Mouse (Mus musculus) embryonic facial prominence, embryonic 11.5 days (tissue): ENCODE measurements around the gene Fxyd3. TPM values are rescaled to one million over a fixed set of nuclear protein-coding genes. Genes with fewer than 3 reads are reported as not detected.

Experiments
- ATAC-seq: fragments of 200-750 bp; cut with Nextera tagmentation; replicated peaks from 2 replicates; pipeline ENCODE4 v1.8.0; 2017; ENCODE audit warnings: low read depth; ENCODE audit not compliant: insufficient number of reproducible peaks, low FRiP score, low TSS enrichment
- DNase-seq: peaks from one replicate; pipeline ENCODE4 v3.0.0-alpha.2; 2015; ENCODE audit warnings: low spot score
- H3K27ac ChIP-seq: fragments of 300-500 bp; sonication (generic); replicated peaks from 2 replicates; pipeline ENCODE4 v1.5.1; 2014; ENCODE audit warnings: mild to moderate bottlenecking, low read depth, low read length, control low read depth
- H3K27me3 ChIP-seq: fragments of 300-500 bp; sonication (generic); 2 replicates; pipeline ENCODE4 v1.6.1; 2014; ENCODE audit warnings: mild to moderate bottlenecking, low read length, moderate library complexity, mixed read lengths; ENCODE audit not compliant: control insufficient read depth, insufficient read depth
- H3K36me3 ChIP-seq: fragments of 300-500 bp; sonication (generic); replicated peaks from 2 replicates; pipeline ENCODE4 v1.6.1; 2014; ENCODE audit warnings: low read depth, mild to moderate bottlenecking, low read length, moderate library complexity, mixed read lengths; ENCODE audit not compliant: control insufficient read depth, insufficient read depth
- H3K4me1 ChIP-seq: fragments of 300-500 bp; sonication (generic); 2 replicates; pipeline ENCODE4 v1.6.1; 2014; ENCODE audit warnings: low read length, mixed read lengths; ENCODE audit not compliant: control insufficient read depth, insufficient read depth
- H3K4me2 ChIP-seq: fragments of 300-500 bp; sonication (generic); 2 replicates; pipeline ENCODE4 v1.6.1; 2014; ENCODE audit warnings: low read depth, mild to moderate bottlenecking, control low read depth, low read length, moderate library complexity
- H3K4me3 ChIP-seq: fragments of 300-500 bp; sonication (generic); 2 replicates; pipeline ENCODE4 v1.5.1; 2014; ENCODE audit warnings: low read depth, low read length, control low read depth
- H3K9ac ChIP-seq: fragments of 300-500 bp; sonication (generic); replicated peaks from 2 replicates; pipeline ENCODE4 v1.6.1; 2014; ENCODE audit warnings: mild to moderate bottlenecking, control low read depth, low read length
- H3K9me3 ChIP-seq: fragments of 300-500 bp; sonication (generic); replicated peaks from 2 replicates; pipeline ENCODE4 v1.6.1; 2016; ENCODE audit warnings: mild to moderate bottlenecking, low read length, inconsistent platforms, mixed read lengths; ENCODE audit not compliant: control insufficient read depth
- WGBS: fragments of 180-500 bp; shearing (Covaris S2); extraction: QIAGEN DNeasy Blood & Tissue Kit; methylation state at CpG from one replicate; pipeline ENCODE4 v1.1.7; 2014; 5-methylcytosine and 5-hydroxymethylcytosine counted together
- polyA plus RNA-seq: library from polyadenylated mRNA; unstranded; fragments of >200 nt; fragmentation: Nextera tagmentation; extraction: Ambion mirVana; gene quantifications from 2 replicates; pipeline ENCODE4 v1.2.1, GENCODE M21; 2014

Fxyd3 gene
- polyA plus RNA-seq, 1 experiment from 2014 or later = 11.8 TPM

GRCm38 (mm10) chr7:31040281-31041022 lies 36.1 kb downstream of the Fxyd3 start:
- Histone ChIP-seq H3K9ac (no peak overlapping the region), H3K9me3 (no peaks in the 10 kb centered on the region), H3K36me3 (no peaks in the 10 kb centered on the region), H3K4me3 (no peak overlapping the region), H3K4me1 (peaks cover 3% of the 10 kb centered on the region), H3K27me3 (peaks cover 18% of the 10 kb centered on the region), H3K4me2 (no peak overlapping the region), H3K27ac (no peak overlapping the region)
- no peak for DNase-seq
- WGBS = 76% methylated on average over 12 of the region's 12 CpGs
- no peak for ATAC-seq

GRCm38 (mm10) chr7:31039011-31039410 lies 37.5 kb downstream of the Fxyd3 start:
- DNase-seq (no peak), ATAC-seq (no peak)
- 83% methylated on average over 4 of the region's 4 CpGs for WGBS
- Histone ChIP-seq H3K9ac (no peak overlapping the region), H3K4me3 (no peak overlapping the region), H3K27me3 (peaks cover 18% of the 10 kb centered on the region), H3K27ac (no peak overlapping the region), H3K4me1 (peaks cover 3% of the 10 kb centered on the region), H3K4me2 (no peak overlapping the region), H3K9me3 (no peaks in the 10 kb centered on the region), H3K36me3 (no peaks in the 10 kb centered on the region)

GRCm38 (mm10) chr7:31037675-31038074 lies 38.8 kb downstream of the Fxyd3 start:
- Histone ChIP-seq H3K4me3 (no peak overlapping the region), H3K9me3 (no peaks in the 10 kb centered on the region), H3K27ac (no peak overlapping the region), H3K36me3 (no peaks in the 10 kb centered on the region), H3K4me1 (peaks cover 3% of the 10 kb centered on the region), H3K4me2 (no peak overlapping the region), H3K27me3 (peaks cover 15% of the 10 kb centered on the region), H3K9ac (no peak overlapping the region)
- ATAC-seq = no peak
- WGBS = 43% methylated on average over 2 of the region's 2 CpGs
- DNase-seq = no peak

GRCm38 (mm10) chr7:31036917-31037316 lies 39.6 kb downstream of the Fxyd3 start:
- no peak overlapping the region for H3K4me2 ChIP-seq
- H3K27me3 ChIP-seq = peaks cover 8% of the 10 kb centered on the region; the same call in 1 of the 2 replicates
- H3K4me1 ChIP-seq = peaks cover 3% of the 10 kb centered on the region
- no peak overlapping the region for H3K4me3 ChIP-seq
- no peak overlapping the region for H3K27ac ChIP-seq
- DNase-seq (no peak), ATAC-seq (no peak)
- WGBS = 87% methylated on average over 7 of the region's 7 CpGs
- H3K9ac ChIP-seq = no peak overlapping the region
- H3K36me3 ChIP-seq = no peaks in the 10 kb centered on the region
- no peaks in the 10 kb centered on the region for H3K9me3 ChIP-seq

- DNase-seq (no peak), ATAC-seq (no peak)
- H3K4me1 ChIP-seq = no peaks in the 10 kb centered on the region
- no peak overlapping the region for H3K9ac ChIP-seq
- H3K9me3 ChIP-seq = no peaks in the 10 kb centered on the region
- no peaks in the 10 kb centered on the region for H3K36me3 ChIP-seq
- 80% methylated on average over 11 of the region's 11 CpGs for WGBS
- no peak overlapping the region for H3K4me3 ChIP-seq
- H3K27me3 ChIP-seq = no peaks in the 10 kb centered on the region
- no peak overlapping the region for H3K27ac ChIP-seq
- no peak overlapping the region for H3K4me2 ChIP-seq
Measured at GRCm38 (mm10) chr7:31035291-31035690, 41.2 kb downstream of the Fxyd3 start.

GRCm38 (mm10) chr7:31034789-31035188 lies 41.7 kb downstream of the Fxyd3 start:
- no peak overlapping the region for H3K9ac ChIP-seq
- WGBS = 61% methylated on average over 11 of the region's 11 CpGs
- DNase-seq (no peak), ATAC-seq (no peak)
- H3K36me3 ChIP-seq = no peaks in the 10 kb centered on the region
- H3K4me3 ChIP-seq = no peak overlapping the region
- H3K4me1 ChIP-seq = no peaks in the 10 kb centered on the region
- no peaks in the 10 kb centered on the region for H3K27me3 ChIP-seq
- no peak overlapping the region for H3K27ac ChIP-seq
- no peaks in the 10 kb centered on the region for H3K9me3 ChIP-seq
- no peak overlapping the region for H3K4me2 ChIP-seq

- no peak for ATAC-seq
- H3K27ac ChIP-seq = no peak overlapping the region
- H3K27me3 ChIP-seq = no peaks in the 10 kb centered on the region
- no peak overlapping the region for H3K9ac ChIP-seq
- H3K36me3 ChIP-seq = no peaks in the 10 kb centered on the region
- H3K4me3 ChIP-seq = no peak overlapping the region
- no peaks in the 10 kb centered on the region for H3K9me3 ChIP-seq
- H3K4me2 ChIP-seq = no peak overlapping the region
- H3K4me1 ChIP-seq = no peaks in the 10 kb centered on the region
- DNase-seq = no peak
- WGBS = 71% methylated on average over 9 of the region's 9 CpGs
Measured at GRCm38 (mm10) chr7:31033409-31034165, 42.9 kb downstream of the Fxyd3 start.

- H3K4me3 ChIP-seq = no peak overlapping the region
- H3K27me3 ChIP-seq = no peaks in the 10 kb centered on the region
- no peaks in the 10 kb centered on the region for H3K9me3 ChIP-seq
- no peak overlapping the region for H3K9ac ChIP-seq
- ATAC-seq (no peak), DNase-seq (no peak)
- H3K27ac ChIP-seq = no peak overlapping the region
- WGBS = 83% methylated on average over 7 of the region's 7 CpGs
- H3K4me1 ChIP-seq = no peaks in the 10 kb centered on the region
- H3K36me3 ChIP-seq = no peaks in the 10 kb centered on the region
- no peak overlapping the region for H3K4me2 ChIP-seq
Measured at GRCm38 (mm10) chr7:31031731-31032130, 44.8 kb downstream of the Fxyd3 start.
